Mouse (Mus musculus) hindbrain, postnatal 0 days (tissue): ENCODE results near the gene Grap2. TPM values are rescaled to one million over a fixed set of nuclear protein-coding genes. Genes with fewer than 3 reads are reported as not detected.
A peak's percentile ranks its signal among the peaks of the same experiment; 100 is the strongest.

Source experiments
- ATAC-seq: fragments of 200-750 bp; cut with Nextera tagmentation; 2 replicates; pipeline ENCODE4 v1.8.0; 2017; ENCODE audit warnings: mild to moderate bottlenecking, moderate TSS enrichment, moderate library complexity
- DNase-seq: peaks from one replicate; pipeline ENCODE4 v3.0.0-alpha.2; 2015; ENCODE audit warnings: low spot score
- H3K27ac ChIP-seq: fragments of 300-500 bp; sonication (generic); 2 replicates; pipeline ENCODE4 v1.5.1; 2014; ENCODE audit warnings: mild to moderate bottlenecking
- H3K27me3 ChIP-seq: fragments of 300-500 bp; sonication (generic); 2 replicates; pipeline ENCODE4 v1.6.1; 2014; ENCODE audit warnings: low read length, mixed read lengths; ENCODE audit not compliant: insufficient read depth
- H3K36me3 ChIP-seq: fragments of 300-500 bp; sonication (generic); 2 replicates; pipeline ENCODE4 v1.6.1; 2014; ENCODE audit warnings: low read length, mixed read lengths; ENCODE audit not compliant: insufficient read depth
- H3K4me1 ChIP-seq: fragments of 300-500 bp; sonication (generic); 2 replicates; pipeline ENCODE4 v1.6.1; 2014; ENCODE audit warnings: antibody characterized with exemption, low read length, mixed read lengths; ENCODE audit not compliant: insufficient read depth
- H3K4me2 ChIP-seq: fragments of 300-500 bp; sonication (generic); 2 replicates; pipeline ENCODE4 v1.6.1; 2014; ENCODE audit warnings: low read depth, mild to moderate bottlenecking, low read length, moderate library complexity, mixed read lengths
- H3K4me3 ChIP-seq: fragments of 300-500 bp; sonication (generic); 2 replicates; pipeline ENCODE4 v1.5.1; 2014; ENCODE audit warnings: low read length
- H3K9ac ChIP-seq: fragments of 300-500 bp; sonication (generic); replicated peaks from 2 replicates; pipeline ENCODE4 v1.6.1; 2014; ENCODE audit warnings: mild to moderate bottlenecking, low read length, moderate library complexity, mixed read lengths
- H3K9me3 ChIP-seq: fragments of 300-500 bp; sonication (generic); 2 replicates; pipeline ENCODE4 v1.6.1; 2016; ENCODE audit warnings: low read length, mixed read lengths
- CTCF ChIP-seq: IDR thresholded peaks from 2 replicates; pipeline ENCODE4 v1.5.1; 2016; ENCODE audit warnings: antibody characterized with exemption, control low read depth, low read depth
- WGBS: fragments of 180-500 bp; shearing (Covaris S2); extraction: QIAGEN DNeasy Blood & Tissue Kit; methylation state at CpG from one replicate; pipeline ENCODE4 v1.1.7; 2014; 5-methylcytosine and 5-hydroxymethylcytosine counted together
- polyA plus RNA-seq: library from polyadenylated mRNA; unstranded; fragments of >200 nt; fragmentation: Nextera tagmentation; extraction: Ambion mirVana; gene quantifications from 2 replicates; pipeline ENCODE4 v1.2.1, GENCODE M21; 2015
- total RNA-seq: library from RNA; depleted of rRNA; stranded (reverse); fragments of >200 nt; gene quantifications from 2 replicates; pipeline ENCODE4 v1.2.3, GENCODE M21; 2014

The Grap2 gene
- total and polyA plus RNA-seq, 2 experiments from 2014 or later = 0.05 to 0.11 TPM

DNA sequence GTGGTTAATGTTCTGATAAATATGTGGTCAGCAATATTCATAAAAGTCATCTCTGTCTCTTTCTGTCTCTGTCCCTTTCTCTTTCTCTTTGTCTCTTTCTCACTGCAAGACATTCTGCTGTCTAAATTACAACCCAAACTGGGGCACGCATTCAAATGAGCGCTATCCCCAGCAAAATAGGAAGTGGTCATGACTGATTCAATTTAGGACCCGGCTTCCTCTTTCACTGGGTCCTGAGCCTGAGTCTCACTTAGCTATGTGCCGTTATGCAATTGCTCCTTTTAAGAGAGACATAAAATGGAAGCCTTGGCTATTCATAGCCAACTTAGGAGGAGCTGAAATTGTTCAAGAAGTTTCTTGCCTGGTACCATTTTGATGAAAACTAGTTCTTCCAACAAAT is 47.4 kb downstream of the Grap2 start:
- Histone ChIP-seq H3K27ac (no peak overlapping the region), H3K9me3 (no peaks in the 10 kb centered on the region)
- no peak for ATAC-seq

GRCm38 (mm10) chr15:80620371-80620770 is 48.0 kb downstream of the Grap2 start:
- no peaks in the 10 kb centered on the region for H3K9me3 ChIP-seq
- no peak overlapping the region for H3K4me2 ChIP-seq
- H3K27ac ChIP-seq = no peak overlapping the region
- no peak for DNase-seq
- H3K27me3 ChIP-seq = no peaks in the 10 kb centered on the region
- 46% methylated on average over 8 of the region's 8 CpGs for WGBS
- 0 out of 2 replicates have a peak, but pooled peaks cover 7% of the 10 kb centered on the region for H3K4me1 ChIP-seq
- TF ChIP-seq CTCF = no peak
- H3K4me3 ChIP-seq = no peak overlapping the region
- no peak for ATAC-seq
- H3K9ac ChIP-seq = no peak overlapping the region
- H3K36me3 ChIP-seq = no peaks in the 10 kb centered on the region

More for the DNA sequence above, 47.4 kb downstream of the Grap2 start:
- DNase-seq = no peak
- H3K4me1 ChIP-seq = 0 out of 2 replicates have a peak, but pooled peaks cover 7% of the 10 kb centered on the region
- H3K4me3 ChIP-seq = no peak overlapping the region
- TF ChIP-seq CTCF = no peak
- no peak overlapping the region for H3K9ac ChIP-seq
- H3K36me3 ChIP-seq = no peaks in the 10 kb centered on the region
- 82% methylated on average over 4 of the region's 4 CpGs for WGBS
- H3K27me3 ChIP-seq = no peaks in the 10 kb centered on the region
- no peak overlapping the region for H3K4me2 ChIP-seq

DNA sequence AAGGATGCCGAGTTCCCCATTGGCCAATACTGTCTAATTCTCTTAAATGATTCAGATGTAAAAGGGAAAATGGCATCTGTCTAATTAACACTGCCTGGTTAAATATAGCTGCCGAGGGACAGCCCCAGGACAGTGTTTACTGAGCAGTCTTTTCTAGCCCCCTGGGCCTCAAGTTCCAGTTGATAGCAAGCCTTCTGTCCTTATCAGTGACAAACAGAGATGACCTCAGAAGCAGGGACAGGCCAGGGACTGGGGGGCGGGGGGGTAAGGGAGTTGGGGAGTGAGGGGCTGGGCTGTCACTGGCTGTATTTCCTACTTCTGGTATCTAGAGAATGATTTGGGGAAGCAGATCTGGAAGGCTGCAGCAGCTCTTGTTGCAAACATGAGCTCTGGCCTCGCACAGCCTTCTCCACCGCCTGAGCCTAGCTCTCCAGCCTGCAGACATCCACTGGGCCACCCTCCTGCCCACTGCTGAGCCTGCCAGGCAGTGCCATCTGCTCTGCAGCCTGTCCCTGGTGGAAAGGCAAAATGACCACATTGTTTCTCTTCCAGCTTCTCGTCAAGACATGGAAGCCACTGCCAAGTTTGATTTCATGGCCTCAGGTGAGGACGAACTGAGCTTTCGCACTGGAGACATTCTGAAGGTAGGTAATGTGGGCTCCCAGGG is 50.9 kb downstream of the Grap2 start:
- TF ChIP-seq CTCF = no peak
- Histone ChIP-seq H3K9ac (no peak overlapping the region), H3K27ac (no peak overlapping the region), H3K9me3 (no peaks in the 10 kb centered on the region), H3K36me3 (no peaks in the 10 kb centered on the region), H3K4me3 (no peak overlapping the region), H3K4me2 (no peak overlapping the region), H3K4me1 (no peaks in the 10 kb centered on the region), H3K27me3 (no peaks in the 10 kb centered on the region)
- WGBS = 29% methylated on average over 8 of the region's 8 CpGs
- ATAC-seq (peak; percentile 62; the same call in 1 of the 2 replicates), DNase-seq (peak; percentile 46)

- no peak for TF ChIP-seq CTCF
- no peak for ATAC-seq
- no peak overlapping the region for H3K9ac ChIP-seq
- WGBS = 48% methylated on average over 6 of the region's 6 CpGs
- H3K27ac ChIP-seq = no peak overlapping the region
- DNase-seq = no peak
- H3K27me3 ChIP-seq = no peaks in the 10 kb centered on the region
- H3K4me2 ChIP-seq = no peak overlapping the region
- H3K9me3 ChIP-seq = no peaks in the 10 kb centered on the region
- H3K36me3 ChIP-seq = no peaks in the 10 kb centered on the region
- H3K4me3 ChIP-seq = no peak overlapping the region
- H3K4me1 ChIP-seq = no peaks in the 10 kb centered on the region
Measured at GRCm38 (mm10) chr15:80626472-80626871, 54.1 kb downstream of the Grap2 start.

GRCm38 (mm10) chr15:80630147-80630546 is 57.8 kb downstream of the Grap2 start:
- Histone ChIP-seq H3K9me3 (no peaks in the 10 kb centered on the region), H3K36me3 (no peaks in the 10 kb centered on the region), H3K4me2 (no peak overlapping the region), H3K4me3 (no peak overlapping the region), H3K4me1 (no peaks in the 10 kb centered on the region), H3K9ac (no peak overlapping the region), H3K27me3 (no peaks in the 10 kb centered on the region), H3K27ac (no peak overlapping the region)
- DNase-seq (no peak), ATAC-seq (no peak)
- TF ChIP-seq CTCF = no peak
- WGBS = 76% methylated on average over 7 of the region's 7 CpGs

- no peak overlapping the region for H3K27ac ChIP-seq
- no peak for TF ChIP-seq CTCF
- no peaks in the 10 kb centered on the region for H3K27me3 ChIP-seq
- H3K4me3 ChIP-seq = no peak overlapping the region
- H3K4me2 ChIP-seq = no peak overlapping the region
- DNase-seq (no peak), ATAC-seq (no peak)
- H3K4me1 ChIP-seq = no peaks in the 10 kb centered on the region
- 41% methylated on average over 14 of the region's 14 CpGs for WGBS
- H3K9me3 ChIP-seq = no peaks in the 10 kb centered on the region
- H3K9ac ChIP-seq = no peak overlapping the region
- H3K36me3 ChIP-seq = no peaks in the 10 kb centered on the region
Measured at GRCm38 (mm10) chr15:80630711-80631110, 58.3 kb downstream of the Grap2 start.

DNA sequence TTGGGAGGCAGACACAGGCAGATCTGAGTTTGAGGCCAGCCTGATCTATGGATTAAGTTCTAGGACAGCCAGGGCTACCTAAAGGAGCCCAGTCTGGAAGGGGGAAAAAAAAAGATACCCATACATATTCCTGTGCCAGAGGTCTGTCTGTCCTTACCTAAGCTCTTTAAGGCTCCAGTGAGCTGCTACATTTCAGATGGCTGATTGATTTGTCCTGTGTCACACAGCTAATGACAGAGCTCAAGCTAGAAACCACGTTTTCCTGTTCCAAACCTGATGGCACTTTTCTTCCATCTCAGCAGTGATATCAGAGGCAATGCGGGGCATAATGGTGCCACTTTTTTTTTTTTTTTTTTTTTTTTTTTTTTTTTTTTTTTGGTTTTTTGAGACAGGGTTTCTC is 58.9 kb downstream of the Grap2 start:
- Histone ChIP-seq H3K4me1 (no peaks in the 10 kb centered on the region), H3K36me3 (no peaks in the 10 kb centered on the region), H3K27me3 (no peaks in the 10 kb centered on the region), H3K9ac (no peak overlapping the region), H3K9me3 (no peaks in the 10 kb centered on the region), H3K27ac (no peak overlapping the region), H3K4me3 (no peak overlapping the region), H3K4me2 (no peak overlapping the region)
- DNase-seq (no peak), ATAC-seq (no peak)
- 80% methylated on average over 2 of the region's 2 CpGs for WGBS
- TF ChIP-seq CTCF = no peak
